Mouse (Mus musculus) embryonic facial prominence, embryonic 12.5 days (tissue): Measurements from ENCODE around the gene Nxn. TPM values are rescaled to one million over a fixed set of nuclear protein-coding genes. Genes with fewer than 3 reads are reported as not detected.
A peak's percentile ranks its signal among the peaks of the same experiment; 100 is the strongest.

Source experiments
- ATAC-seq: fragments of 200-750 bp; cut with Nextera tagmentation; 2 replicates; pipeline ENCODE4 v1.8.0; 2017; ENCODE audit not compliant: insufficient number of reproducible peaks, insufficient read depth, low FRiP score, low TSS enrichment
- H3K27ac ChIP-seq: fragments of 300-500 bp; sonication (generic); 2 replicates; pipeline ENCODE4 v1.5.1; 2016; ENCODE audit warnings: mild to moderate bottlenecking
- H3K27me3 ChIP-seq: fragments of 300-500 bp; sonication (generic); 2 replicates; pipeline ENCODE4 v1.6.1; 2016; ENCODE audit warnings: mild to moderate bottlenecking, moderate library complexity
- H3K36me3 ChIP-seq: fragments of 300-500 bp; sonication (generic); 2 replicates; pipeline ENCODE4 v1.6.1; 2016; ENCODE audit warnings: mild to moderate bottlenecking
- H3K4me1 ChIP-seq: fragments of 300-500 bp; sonication (generic); 2 replicates; pipeline ENCODE4 v1.6.1; 2016
- H3K4me2 ChIP-seq: fragments of 300-500 bp; sonication (generic); replicated peaks from 2 replicates; pipeline ENCODE4 v1.6.1; 2016; ENCODE audit warnings: mild to moderate bottlenecking, moderate library complexity
- H3K4me3 ChIP-seq: fragments of 300-500 bp; sonication (generic); 2 replicates; pipeline ENCODE4 v1.5.1; 2016; ENCODE audit warnings: mild to moderate bottlenecking
- H3K9ac ChIP-seq: fragments of 300-500 bp; sonication (generic); 2 replicates; pipeline ENCODE4 v1.6.1; 2016; ENCODE audit warnings: mild to moderate bottlenecking, moderate library complexity
- H3K9me3 ChIP-seq: fragments of 300-500 bp; sonication (generic); 2 replicates; pipeline ENCODE4 v1.6.1; 2016; ENCODE audit warnings: mild to moderate bottlenecking, moderate library complexity
- WGBS: fragments of 180-500 bp; shearing (Covaris S2); methylation state at CpG from one replicate; pipeline ENCODE4 v1.1.7; 2016; 5-methylcytosine and 5-hydroxymethylcytosine counted together
- polyA plus RNA-seq: library from polyadenylated mRNA; unstranded; fragments of >200 nt; fragmentation: Nextera tagmentation; extraction: Ambion mirVana; gene quantifications from 2 replicates; pipeline ENCODE4 v1.2.1, GENCODE M21; 2016

Nxn gene
- polyA plus RNA-seq, 1 experiment from 2014 or later = 77.9 TPM

GRCm38 (mm10) chr11:76399587-76400330, 819 bp upstream of the Nxn start:
- Histone ChIP-seq H3K27ac (peak overlapping the region; percentile 93), H3K36me3 (no peaks in the 10 kb centered on the region), H3K27me3 (no peaks in the 10 kb centered on the region), H3K4me2 (peak overlapping the region; percentile 83), H3K4me3 (peak overlapping the region; percentile 68), H3K4me1 (peaks cover 12% of the 10 kb centered on the region), H3K9me3 (no peaks in the 10 kb centered on the region), H3K9ac (no peak overlapping the region)
- ATAC-seq = no peak
- WGBS = 9% methylated on average over 11 of the region's 11 CpGs

GRCm38 (mm10) chr11:76398312-76398797, 585 bp downstream of the Nxn start:
- Histone ChIP-seq H3K36me3 (no peaks in the 10 kb centered on the region), H3K4me2 (peak overlapping the region; percentile 83), H3K9me3 (no peaks in the 10 kb centered on the region), H3K9ac (peak overlapping the region; percentile 88), H3K4me1 (peaks cover 15% of the 10 kb centered on the region), H3K4me3 (peak overlapping the region; percentile 68), H3K27ac (peak overlapping the region; percentile 93), H3K27me3 (no peaks in the 10 kb centered on the region)
- WGBS = under 1% methylated on average over 33 of the region's 33 CpGs
- peak; percentile 59; the same call in 1 of the 2 replicates for ATAC-seq

GRCm38 (mm10) chr11:76397650-76398311, 1.2 kb downstream of the Nxn start:
- Histone ChIP-seq H3K36me3 (no peaks in the 10 kb centered on the region), H3K27me3 (no peaks in the 10 kb centered on the region), H3K9me3 (no peaks in the 10 kb centered on the region), H3K27ac (peak overlapping the region; percentile 93), H3K4me3 (peak overlapping the region; percentile 68), H3K4me2 (peak overlapping the region; percentile 83), H3K9ac (peak overlapping the region; percentile 88), H3K4me1 (peaks cover 15% of the 10 kb centered on the region)
- ATAC-seq = peak; percentile 7; the same call in 1 of the 2 replicates
- under 1% methylated on average over 26 of the region's 26 CpGs for WGBS

GRCm38 (mm10) chr11:76392996-76393395, 5.9 kb downstream of the Nxn start:
- Histone ChIP-seq H3K36me3 (peaks cover 4% of the 10 kb centered on the region; the same call in 1 of the 2 replicates), H3K4me1 (peaks cover 25% of the 10 kb centered on the region), H3K27me3 (no peaks in the 10 kb centered on the region), H3K9me3 (0 out of 2 replicates have a peak, but pooled peaks cover 3% of the 10 kb centered on the region), H3K4me2 (no peak overlapping the region), H3K4me3 (no peak overlapping the region), H3K27ac (no peak overlapping the region), H3K9ac (no peak overlapping the region)
- 91% methylated on average over 11 of the region's 11 CpGs for WGBS
- no peak for ATAC-seq

- peaks cover 4% of the 10 kb centered on the region; the same call in 1 of the 2 replicates for H3K36me3 ChIP-seq
- no peaks in the 10 kb centered on the region for H3K27me3 ChIP-seq
- H3K4me3 ChIP-seq = no peak overlapping the region
- no peak overlapping the region for H3K9ac ChIP-seq
- 86% methylated on average over 7 of the region's 7 CpGs for WGBS
- no peak overlapping the region for H3K27ac ChIP-seq
- no peak overlapping the region for H3K4me2 ChIP-seq
- H3K9me3 ChIP-seq = 0 out of 2 replicates have a peak, but pooled peaks cover 3% of the 10 kb centered on the region
- no peak for ATAC-seq
- H3K4me1 ChIP-seq = peaks cover 27% of the 10 kb centered on the region
These were observed 6.4 kb downstream of the Nxn start for GRCm38 (mm10) chr11:76392532-76392931.

GRCm38 (mm10) chr11:76388711-76389110, 10.2 kb downstream of the Nxn start:
- 31% methylated on average over 7 of the region's 7 CpGs for WGBS
- Histone ChIP-seq H3K4me1 (peaks cover 37% of the 10 kb centered on the region), H3K9me3 (0 out of 2 replicates have a peak, but pooled peaks cover 3% of the 10 kb centered on the region), H3K4me3 (no peak overlapping the region), H3K4me2 (no peak overlapping the region), H3K9ac (no peak overlapping the region), H3K27ac (no peak overlapping the region), H3K36me3 (peaks cover 4% of the 10 kb centered on the region; the same call in 1 of the 2 replicates), H3K27me3 (no peaks in the 10 kb centered on the region)
- ATAC-seq = no peak

- Histone ChIP-seq H3K4me3 (no peak overlapping the region), H3K4me1 (peaks cover 51% of the 10 kb centered on the region), H3K4me2 (no peak overlapping the region), H3K36me3 (peaks cover 4% of the 10 kb centered on the region; the same call in 1 of the 2 replicates), H3K9ac (no peak overlapping the region), H3K27ac (no peak overlapping the region), H3K27me3 (no peaks in the 10 kb centered on the region), H3K9me3 (0 out of 2 replicates have a peak, but pooled peaks cover 3% of the 10 kb centered on the region)
- 83% methylated on average over 1 of the region's 1 CpGs for WGBS
- ATAC-seq = no peak
These were observed 11.8 kb downstream of the Nxn start for GRCm38 (mm10) chr11:76387097-76387496.

GRCm38 (mm10) chr11:76385746-76386145, 13.2 kb downstream of the Nxn start:
- H3K9ac ChIP-seq = no peak overlapping the region
- 57% methylated on average over 3 of the region's 3 CpGs for WGBS
- ATAC-seq = no peak
- H3K27ac ChIP-seq = no peak overlapping the region
- H3K4me1 ChIP-seq = peaks cover 59% of the 10 kb centered on the region
- no peaks in the 10 kb centered on the region for H3K27me3 ChIP-seq
- no peaks in the 10 kb centered on the region for H3K9me3 ChIP-seq
- H3K4me3 ChIP-seq = no peak overlapping the region
- no peaks in the 10 kb centered on the region for H3K36me3 ChIP-seq
- no peak overlapping the region for H3K4me2 ChIP-seq

GRCm38 (mm10) chr11:76385017-76385416, 13.9 kb downstream of the Nxn start:
- Histone ChIP-seq H3K9ac (no peak overlapping the region), H3K9me3 (no peaks in the 10 kb centered on the region), H3K36me3 (no peaks in the 10 kb centered on the region), H3K4me1 (peaks cover 65% of the 10 kb centered on the region), H3K4me2 (no peak overlapping the region), H3K27me3 (no peaks in the 10 kb centered on the region), H3K27ac (peak overlapping the region; percentile 65; the same call in 1 of the 2 replicates), H3K4me3 (no peak overlapping the region)
- WGBS = 56% methylated on average over 4 of the region's 4 CpGs
- ATAC-seq = no peak

- H3K27ac ChIP-seq = peak overlapping the region; percentile 65; the same call in 1 of the 2 replicates
- no peak for ATAC-seq
- H3K4me1 ChIP-seq = peaks cover 62% of the 10 kb centered on the region
- H3K4me2 ChIP-seq = no peak overlapping the region
- H3K27me3 ChIP-seq = no peaks in the 10 kb centered on the region
- no peak overlapping the region for H3K4me3 ChIP-seq
- no peak overlapping the region for H3K9ac ChIP-seq
- no peaks in the 10 kb centered on the region for H3K9me3 ChIP-seq
- no peaks in the 10 kb centered on the region for H3K36me3 ChIP-seq
- whole genome bisulfite sequencing = 77% methylated on average over 5 of the region's 5 CpGs
These were observed 14.6 kb downstream of the Nxn start for GRCm38 (mm10) chr11:76384307-76384706.

- peak overlapping the region; percentile 78 for H3K27ac ChIP-seq
- no peak for ATAC-seq
- no peak overlapping the region; the same call in 1 of the 2 replicates for H3K9ac ChIP-seq
- 50% methylated on average over 13 of the region's 13 CpGs for WGBS
- no peaks in the 10 kb centered on the region for H3K36me3 ChIP-seq
- peaks cover 61% of the 10 kb centered on the region for H3K4me1 ChIP-seq
- H3K27me3 ChIP-seq = no peaks in the 10 kb centered on the region
- no peaks in the 10 kb centered on the region for H3K9me3 ChIP-seq
- no peak overlapping the region for H3K4me2 ChIP-seq
- no peak overlapping the region for H3K4me3 ChIP-seq
These were observed 16.1 kb downstream of the Nxn start for GRCm38 (mm10) chr11:76382711-76383324.
